Mouse (Mus musculus) testis, adult 10 weeks (tissue): ENCODE results near the gene Prkci. TPM values are rescaled to one million over a fixed set of nuclear protein-coding genes. Genes with fewer than 3 reads are reported as not detected.

Source experiments
- polyA plus RNA-seq: library from polyadenylated mRNA; stranded (reverse); fragments of 350-450 nt; fragmentation: Illumina TruSeq; extraction: RNeasy Lipid Tissue Mini Kit (QIAGEN cat#74804); gene quantifications from one replicate; pipeline ENCODE4 v1.2.3, GENCODE M21; 2014; ENCODE audit warnings: low read depth, low replicate concordance

The Prkci gene
- polyA plus RNA-seq, result 24.0 TPM

GRCm38 (mm10) chr3:30995283-30995898 is at the start of gene Prkci:
Gene Prkci (plus strand): TSS chr3:30995747.

GRCm38 (mm10) chr3:30969104-30969581 is 26.4 kb upstream of the Prkci start, which contains the start of gene Phc3:
Gene Phc3 (minus strand): TSS chr3:30969415.

GRCm38 (mm10) chr3:31094531-31095178 is 99.1 kb downstream of the Prkci start, which contains the start of gene Skil:
Gene Skil (plus strand): TSS chr3:31095058.

Other genes with a start within 250 kb of the Prkci start
- gene Samd7, start 249.5 kb upstream of the Prkci start, polyA plus RNA-seq, result 6.0 TPM
- 60.7 TPM for gene Sec62, start 202.9 kb upstream of the Prkci start, polyA plus RNA-seq
- 242 TPM for gene Gpr160, start 139.8 kb upstream of the Prkci start, polyA plus RNA-seq
- 10.9 TPM for gene Phc3, start 26.3 kb upstream of the Prkci start, polyA plus RNA-seq
- 12.8 TPM for gene Skil, start 99.3 kb downstream of the Prkci start, polyA plus RNA-seq
- 119 TPM for gene Cldn11, start 154.2 kb downstream of the Prkci start, polyA plus RNA-seq